Mouse (Mus musculus) heart, embryonic 16.5 days (tissue): ENCODE data around the gene Sclt1. TPM values are rescaled to one million over a fixed set of nuclear protein-coding genes. Genes with fewer than 3 reads are reported as not detected.
"Not testable (repeated sequence)": the region's sequence is repeated elsewhere in the genome, so short reads cannot be mapped to it uniquely, and the experiment has no call there.

Experiments
- ATAC-seq: fragments of 200-750 bp; cut with Nextera tagmentation; replicated peaks from 2 replicates; pipeline ENCODE4 v1.8.0; 2017; ENCODE audit warnings: moderate number of reproducible peaks; ENCODE audit not compliant: insufficient read depth, low FRiP score; ENCODE audit errors: extremely low read depth
- H3K27ac ChIP-seq: fragments of 300-500 bp; sonication (generic); 2 replicates; pipeline ENCODE4 v1.5.1; 2014; ENCODE audit warnings: mild to moderate bottlenecking, low read length, control low read depth, moderate library complexity
- H3K27me3 ChIP-seq: fragments of 300-500 bp; sonication (generic); 2 replicates; pipeline ENCODE4 v1.6.1; 2014; ENCODE audit warnings: low read length, mixed read lengths; ENCODE audit not compliant: control insufficient read depth, insufficient read depth
- H3K36me3 ChIP-seq: fragments of 300-500 bp; sonication (generic); 2 replicates; pipeline ENCODE4 v1.6.1; 2014; ENCODE audit not compliant: control insufficient read depth, insufficient read depth
- H3K4me1 ChIP-seq: fragments of 300-500 bp; sonication (generic); 2 replicates; pipeline ENCODE4 v1.6.1; 2014; ENCODE audit warnings: low read length, mixed read lengths; ENCODE audit not compliant: control insufficient read depth, insufficient read depth
- H3K4me2 ChIP-seq: fragments of 300-500 bp; sonication (generic); 2 replicates; pipeline ENCODE4 v1.6.1; 2014; ENCODE audit warnings: low read depth, mild to moderate bottlenecking, control low read depth, low read length
- H3K4me3 ChIP-seq: fragments of 300-500 bp; sonication (generic); 2 replicates; pipeline ENCODE4 v1.5.1; 2014; ENCODE audit warnings: mild to moderate bottlenecking, control low read depth, low read length
- H3K9ac ChIP-seq: fragments of 300-500 bp; sonication (generic); 2 replicates; pipeline ENCODE4 v1.6.1; 2014; ENCODE audit warnings: low read length, control low read depth
- H3K9me3 ChIP-seq: fragments of 300-500 bp; sonication (generic); replicated peaks from 2 replicates; pipeline ENCODE4 v1.6.1; 2016; ENCODE audit warnings: low read length; ENCODE audit not compliant: control insufficient read depth
- WGBS: fragments of 180-500 bp; shearing (Covaris S2); extraction: QIAGEN DNeasy Blood & Tissue Kit; methylation state at CpG from one replicate; pipeline ENCODE4 v1.1.7; 2014; 5-methylcytosine and 5-hydroxymethylcytosine counted together
- polyA plus RNA-seq: library from polyadenylated mRNA; unstranded; fragments of >200 nt; fragmentation: Nextera tagmentation; extraction: Ambion mirVana; gene quantifications from 2 replicates; pipeline ENCODE4 v1.2.1, GENCODE M21; 2015

Sclt1 gene
- polyA plus RNA-seq: 9.4 and 10.1 TPM in 2 replicates

DNA sequence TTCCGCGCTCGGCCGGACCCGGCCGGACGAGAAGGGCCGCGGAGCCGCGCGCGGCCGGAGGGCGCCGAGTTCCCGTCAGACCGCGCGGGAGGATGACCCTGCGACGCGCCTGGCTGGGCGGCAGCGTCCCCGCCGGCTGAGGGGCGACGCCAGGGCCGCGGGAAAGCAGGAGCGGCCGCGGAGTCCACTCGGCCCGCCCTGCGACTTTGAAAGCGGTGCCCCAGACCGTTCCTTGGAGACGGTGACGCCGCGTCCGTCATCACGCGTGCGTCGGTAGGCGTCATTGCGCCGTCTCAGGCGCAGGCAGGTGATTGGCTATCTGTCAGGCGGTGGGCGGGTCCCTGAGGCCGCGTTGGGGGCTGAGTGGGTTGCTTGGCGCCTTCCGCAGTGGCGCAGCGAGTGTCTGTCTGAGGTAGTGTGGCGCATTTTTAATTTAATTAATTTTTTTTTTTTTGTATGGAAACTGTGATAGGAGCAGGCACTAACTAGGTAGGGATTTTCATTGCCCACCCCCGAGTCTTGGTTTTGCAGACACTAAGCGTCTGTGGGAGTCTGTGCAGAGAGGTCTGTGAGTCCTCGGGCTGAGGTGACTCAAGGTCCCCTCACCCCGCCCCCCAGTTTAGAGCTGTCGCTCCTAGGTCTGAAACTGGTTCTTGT is at the start of gene Sclt1, which contains the start of gene D3Ertd751e:
Gene Sclt1 (minus strand): TSS at position 237 of the 657 bp plus-strand sequence.
Gene D3Ertd751e (plus strand): TSS at position 334 of the 657 bp plus-strand sequence.
- H3K36me3 ChIP-seq: no peaks in the 10 kb centered on the region
- H3K27ac ChIP-seq: peak within 1 kb of the TSS; percentile 95
- H3K4me2 ChIP-seq: peak within 1 kb of the TSS; percentile 89
- no peaks in the 10 kb centered on the region for H3K9me3 ChIP-seq
- H3K27me3 ChIP-seq: no peaks in the 10 kb centered on the region
- H3K4me1 ChIP-seq: peaks cover 11% of the 10 kb centered on the region
- peak; percentile 100 for ATAC-seq
- under 1% methylated on average over 66 of the region's 66 CpGs for WGBS
- peak within 1 kb of the TSS; percentile 89 for H3K4me3 ChIP-seq
- peak within 1 kb of the TSS; percentile 89 for H3K9ac ChIP-seq

GRCm38 (mm10) chr3:41762091-41762490 is 19.8 kb upstream of the Sclt1 start:
- Histone ChIP-seq H3K4me2 (no peak overlapping the region), H3K36me3 (no peaks in the 10 kb centered on the region; the same call in 1 of the 2 replicates), H3K4me1 (no peaks in the 10 kb centered on the region), H3K9ac (no peak overlapping the region), H3K27ac (no peak overlapping the region), H3K27me3 (no peaks in the 10 kb centered on the region), H3K9me3 (no peaks in the 10 kb centered on the region), H3K4me3 (no peak overlapping the region)
- WGBS: 90% methylated on average over 3 of the region's 3 CpGs
- no peak for ATAC-seq

DNA sequence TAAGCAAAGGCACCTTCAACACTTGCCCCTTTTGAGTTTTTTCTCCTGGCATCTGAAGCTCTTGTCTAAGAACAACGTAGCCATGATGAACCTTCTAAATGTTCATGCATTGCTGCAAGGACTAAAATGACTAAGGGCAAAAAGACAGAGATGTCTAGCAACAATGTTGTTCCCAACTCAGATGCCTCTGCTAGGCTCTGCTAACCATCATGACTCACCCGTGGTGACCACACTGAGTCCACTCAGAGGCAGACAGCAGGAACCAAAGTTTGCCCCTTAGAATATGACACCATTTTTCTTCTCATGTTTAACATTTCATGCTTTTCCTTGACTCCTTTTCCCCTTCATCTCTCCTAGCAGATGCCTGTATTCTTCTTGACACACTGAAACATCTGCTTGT is 12.2 kb upstream of the Sclt1 start:
- Histone ChIP-seq H3K4me2 (no peak overlapping the region), H3K27me3 (no peaks in the 10 kb centered on the region), H3K4me3 (no peak overlapping the region), H3K9ac (no peak overlapping the region), H3K4me1 (no peaks in the 10 kb centered on the region), H3K36me3 (no peaks in the 10 kb centered on the region), H3K27ac (no peak overlapping the region), H3K9me3 (no peaks in the 10 kb centered on the region)
- WGBS: 56% methylated on average over 2 of the region's 2 CpGs
- ATAC-seq: no peak

- peak overlapping the region; percentile 28; the same call in 1 of the 2 replicates for H3K9ac ChIP-seq
- 46% methylated on average over 6 of the region's 6 CpGs for WGBS
These were observed 1.1 kb upstream of the Sclt1 start for GRCm38 (mm10) chr3:41743436-41743835.

GRCm38 (mm10) chr3:41741601-41742277 is 575 bp downstream of the Sclt1 start:
- under 1% methylated on average over 39 of the region's 39 CpGs for WGBS
- Histone ChIP-seq H3K4me2 (peak overlapping the region; percentile 89), H3K9ac (peak overlapping the region; percentile 89), H3K27me3 (no peaks in the 10 kb centered on the region), H3K9me3 (no peaks in the 10 kb centered on the region), H3K4me1 (peaks cover 11% of the 10 kb centered on the region), H3K36me3 (no peaks in the 10 kb centered on the region), H3K4me3 (peak overlapping the region; percentile 89), H3K27ac (peak overlapping the region; percentile 95)
- ATAC-seq: no peak

More at GRCm38 (mm10) chr3:41743436-41743835, 1.1 kb upstream of the Sclt1 start:
- H3K9me3 ChIP-seq: no peaks in the 10 kb centered on the region
- ATAC-seq: no peak
- no peak overlapping the region for H3K27ac ChIP-seq
- H3K36me3 ChIP-seq: no peaks in the 10 kb centered on the region
- H3K27me3 ChIP-seq: no peaks in the 10 kb centered on the region
- H3K4me1 ChIP-seq: peaks cover 11% of the 10 kb centered on the region
- peak overlapping the region; percentile 75 for H3K4me2 ChIP-seq
- no peak overlapping the region; the same call in 1 of the 2 replicates for H3K4me3 ChIP-seq

- 67% methylated on average over 1 of the region's 1 CpGs for WGBS
- no peaks in the 10 kb centered on the region for H3K27me3 ChIP-seq
- no peak overlapping the region for H3K9ac ChIP-seq
These were observed 46.6 kb downstream of the Sclt1 start for GRCm38 (mm10) chr3:41695681-41696080.

DNA sequence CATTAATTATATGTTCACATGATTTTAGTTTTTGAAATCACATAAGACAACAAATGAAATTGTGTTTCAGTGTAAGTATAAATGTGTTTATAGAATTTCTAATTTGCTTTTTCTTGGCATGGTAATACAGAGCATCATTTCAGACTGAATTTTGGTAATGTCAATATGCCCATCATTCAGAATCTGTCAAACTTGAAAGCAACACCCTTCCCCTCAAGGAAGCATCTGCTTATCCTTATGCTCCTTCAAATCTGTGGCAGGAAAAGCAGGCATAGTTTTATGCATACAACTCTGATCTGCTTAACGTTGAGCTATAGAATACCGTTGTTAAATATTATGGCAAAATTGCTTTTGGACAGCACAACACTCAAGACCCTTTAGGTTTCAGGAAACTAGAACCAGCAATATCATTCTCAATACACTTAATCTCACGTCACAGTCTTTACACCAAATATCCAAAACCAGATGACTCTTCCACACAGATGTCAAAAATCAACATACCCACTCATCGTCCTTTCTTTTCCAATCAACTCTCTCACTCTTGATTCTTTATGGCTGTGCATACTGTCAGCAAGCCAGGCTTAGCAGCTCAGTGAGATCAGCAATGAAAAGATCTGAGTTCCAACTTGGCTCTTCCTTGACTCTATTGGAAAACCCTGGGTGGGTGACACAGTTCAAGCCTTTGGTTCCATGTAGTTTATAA is 49.7 kb downstream of the Sclt1 start:
- Histone ChIP-seq H3K36me3 (0 out of 2 replicates have a peak, but pooled peaks cover 3% of the 10 kb centered on the region), H3K9ac (no peak overlapping the region), H3K27ac (no peak overlapping the region), H3K4me1 (no peaks in the 10 kb centered on the region), H3K4me3 (no peak overlapping the region), H3K4me2 (no peak overlapping the region), H3K27me3 (no peaks in the 10 kb centered on the region), H3K9me3 (no peaks in the 10 kb centered on the region)
- no peak for ATAC-seq
- WGBS: 87% methylated on average over 4 of the region's 4 CpGs

More at GRCm38 (mm10) chr3:41695681-41696080, 46.6 kb downstream of the Sclt1 start:
- Histone ChIP-seq H3K4me1 (no peaks in the 10 kb centered on the region), H3K4me2 (no peak overlapping the region), H3K36me3 (0 out of 2 replicates have a peak, but pooled peaks cover 3% of the 10 kb centered on the region), H3K27ac (no peak overlapping the region), H3K4me3 (no peak overlapping the region), H3K9me3 (no peaks in the 10 kb centered on the region)
- no peak for ATAC-seq

DNA sequence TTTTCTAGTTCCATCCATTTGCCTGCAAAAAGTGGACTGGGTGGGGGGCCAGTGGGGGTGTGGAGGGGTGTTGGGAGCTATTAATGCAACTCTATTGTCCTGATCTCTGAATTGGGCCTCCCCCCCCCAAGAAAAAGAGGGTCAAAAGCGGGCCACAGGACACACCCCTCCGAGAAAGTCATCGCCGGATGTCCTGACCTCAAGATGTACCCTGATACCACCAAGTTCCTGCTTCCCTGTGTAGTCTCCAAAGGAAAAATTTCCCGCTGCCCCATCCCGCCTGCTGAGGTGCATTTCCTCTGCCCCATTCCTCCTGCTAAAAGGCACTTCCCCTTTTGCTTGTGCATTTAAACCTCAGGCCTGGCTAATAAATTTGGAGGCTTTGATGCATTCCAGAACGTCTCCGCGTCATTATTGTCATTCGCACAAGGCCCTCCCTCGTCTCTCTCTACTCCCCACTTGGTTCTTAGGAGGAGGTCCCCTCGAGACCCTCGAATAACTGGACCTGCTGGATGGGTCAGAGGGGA is 52.1 kb downstream of the Sclt1 start:
- not testable (repeated sequence) for H3K27me3 ChIP-seq, H3K27ac ChIP-seq, H3K9ac ChIP-seq, H3K4me2 ChIP-seq, ATAC-seq, H3K4me1 ChIP-seq, H3K9me3 ChIP-seq, H3K4me3 ChIP-seq, H3K36me3 ChIP-seq
- 85% methylated on average over 13 of the region's 13 CpGs for WGBS
